Mouse (Mus musculus) adrenal gland, adult (tissue): ENCODE results near the gene Pgrmc1.
"Not testable (repeated sequence)": the region's sequence is repeated elsewhere in the genome, so short reads cannot be mapped to it uniquely, and the experiment has no call there.

ENCODE experiments used
- DNase-seq, 2 experiments: peaks; one replicate each; pipeline ENCODE4 v3.0.0; 2022 to 2023; ENCODE audit warnings: low spot score in 1 of 2; ENCODE audit not compliant: inconsistent age in 2 of 2

Pgrmc1 gene

DNA sequence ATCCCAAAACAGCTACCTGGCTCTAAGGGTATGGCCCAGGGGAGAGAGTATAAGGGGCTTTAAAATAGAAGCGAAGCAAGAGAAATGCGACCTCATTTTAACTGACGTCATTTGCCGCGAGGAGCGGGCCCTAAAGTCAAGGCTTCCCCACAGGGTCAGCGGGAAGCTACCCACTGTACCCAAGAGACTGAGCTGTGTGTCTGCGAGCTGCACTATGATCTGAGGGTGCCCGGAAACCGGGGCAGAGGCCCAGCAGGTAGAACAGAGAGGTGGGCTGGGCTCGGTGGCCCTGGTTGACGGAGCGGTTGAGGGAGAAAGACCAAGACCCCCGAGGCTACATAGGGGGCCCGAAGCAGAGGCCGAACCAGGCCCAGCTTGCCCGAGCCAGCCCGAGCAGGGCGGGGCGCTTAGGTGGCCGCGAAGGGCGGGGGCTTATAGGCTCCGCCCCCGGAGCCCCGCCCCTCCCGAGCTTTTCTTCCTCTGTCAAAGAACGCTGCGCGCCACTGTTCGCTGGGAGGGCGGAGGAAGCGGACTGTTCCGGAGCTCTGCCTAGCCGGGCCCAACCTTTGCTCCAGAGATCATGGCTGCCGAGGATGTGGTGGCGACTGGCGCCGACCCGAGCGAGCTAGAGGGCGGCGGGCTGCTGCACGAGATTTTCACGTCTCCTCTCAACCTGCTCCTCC lies at the start of gene Pgrmc1:
TSS of gene Pgrmc1 (plus strand) at position 500 of the 683 bp plus-strand sequence.
- DNase-seq, result peak; percentile 87 to 95

DNA sequence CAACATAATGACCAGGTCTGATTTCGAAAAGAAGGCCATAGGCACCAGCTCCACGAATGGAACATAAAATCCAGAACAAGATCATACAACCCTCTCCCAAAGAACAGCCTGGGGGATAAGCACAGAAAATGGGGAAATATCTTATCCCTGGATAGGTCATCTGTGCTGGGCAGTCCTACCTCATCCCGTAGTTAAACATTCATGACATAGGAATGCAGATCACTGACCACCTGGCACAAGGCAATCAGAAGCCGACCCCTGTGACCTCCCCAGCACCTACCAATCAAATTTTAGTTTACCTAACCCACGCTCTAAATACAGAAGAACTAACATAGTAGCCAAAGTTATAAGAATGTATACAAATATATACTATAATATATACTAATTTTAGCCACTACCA lies 49.2 kb upstream of the Pgrmc1 start:
- no peak for DNase-seq

DNA sequence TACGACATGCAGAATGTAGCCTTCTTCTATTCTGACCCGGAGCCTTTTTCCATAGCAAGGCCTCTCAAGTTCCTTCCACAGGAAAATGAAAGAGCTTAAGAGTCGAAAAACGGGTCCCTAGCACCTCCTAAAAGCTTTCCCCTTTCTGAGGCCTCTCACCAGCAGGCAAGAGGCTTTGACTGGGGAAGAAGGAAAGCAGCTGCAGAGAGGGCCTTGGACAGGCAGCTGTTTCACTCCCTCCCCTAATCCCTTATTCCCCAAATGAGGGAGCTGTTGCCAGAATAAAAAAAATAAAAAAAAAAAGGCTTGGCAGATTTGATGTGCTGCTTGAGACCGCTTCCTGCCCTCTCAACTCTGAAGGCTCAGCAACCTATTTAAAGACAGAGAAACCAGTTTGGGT lies 47.1 kb upstream of the Pgrmc1 start:
- DNase-seq, result peak in 1 of 2 experiments; percentile 31

DNA sequence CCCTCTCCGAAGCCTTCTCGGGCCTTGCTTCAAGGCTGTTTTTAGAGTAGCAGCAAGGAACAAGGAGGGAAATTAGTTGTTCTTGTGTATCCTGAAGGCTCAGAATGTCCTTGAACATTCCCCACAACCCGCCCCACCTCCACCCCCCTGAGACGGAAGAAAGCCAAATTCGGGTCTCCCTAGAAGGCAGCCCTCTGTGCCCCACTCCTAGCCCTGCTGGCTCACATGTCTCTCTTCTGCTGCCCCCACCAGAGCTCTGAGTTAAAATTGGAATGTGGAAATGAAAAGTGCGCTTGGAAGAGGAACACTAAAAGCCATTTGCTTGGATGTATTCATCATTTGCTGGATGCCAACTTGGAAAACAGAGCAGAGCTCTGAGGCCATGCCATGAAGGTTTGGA lies 46.7 kb upstream of the Pgrmc1 start:
- DNase-seq, result peak; percentile 21 to 77

DNA sequence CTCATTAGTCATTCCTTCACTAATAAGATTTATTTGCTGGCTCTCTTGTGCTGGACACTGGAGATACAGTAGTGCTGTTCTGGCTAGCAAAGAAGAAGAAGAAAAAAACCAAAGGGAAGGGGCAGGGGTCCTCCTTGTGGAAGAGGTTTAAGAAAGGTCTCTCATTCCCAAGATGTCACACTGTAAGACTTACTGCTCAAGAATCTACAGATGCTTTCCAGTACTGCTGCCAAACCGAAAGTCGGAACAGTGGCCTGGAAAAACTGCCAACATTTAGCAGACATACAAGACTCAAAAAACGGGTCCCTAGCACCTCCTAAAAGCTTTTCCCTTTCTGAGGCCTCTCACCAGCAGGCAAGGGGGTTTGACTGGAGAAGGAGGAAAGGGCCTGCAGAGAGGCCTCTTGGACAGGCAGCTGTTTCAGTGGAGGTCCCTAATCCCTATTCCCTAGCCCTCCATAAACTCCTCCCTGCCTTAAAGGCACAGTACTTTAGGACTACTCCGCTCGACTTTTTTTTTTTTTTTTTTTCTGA lies 45.9 kb upstream of the Pgrmc1 start:
- peak; percentile 63 to 91 for DNase-seq

DNA sequence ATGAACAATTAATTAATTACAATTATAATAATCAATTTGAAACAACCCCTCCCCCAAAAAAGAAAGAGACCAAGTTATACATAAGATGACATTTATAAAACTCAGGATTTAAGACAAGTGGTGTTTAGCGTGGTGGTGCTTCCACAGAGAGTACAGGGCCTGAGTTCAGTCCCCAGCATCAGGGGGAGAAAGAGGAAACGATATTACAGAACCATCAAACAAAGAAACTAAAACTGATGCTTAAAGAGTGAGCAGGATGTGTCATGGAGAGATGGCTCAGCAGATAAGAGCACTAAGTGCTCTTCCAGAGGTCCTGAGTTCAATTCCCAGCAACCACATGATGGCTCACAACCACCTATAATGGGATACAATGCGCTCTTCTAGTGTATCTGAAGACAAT lies 45.3 kb upstream of the Pgrmc1 start:
- no peak for DNase-seq

DNA sequence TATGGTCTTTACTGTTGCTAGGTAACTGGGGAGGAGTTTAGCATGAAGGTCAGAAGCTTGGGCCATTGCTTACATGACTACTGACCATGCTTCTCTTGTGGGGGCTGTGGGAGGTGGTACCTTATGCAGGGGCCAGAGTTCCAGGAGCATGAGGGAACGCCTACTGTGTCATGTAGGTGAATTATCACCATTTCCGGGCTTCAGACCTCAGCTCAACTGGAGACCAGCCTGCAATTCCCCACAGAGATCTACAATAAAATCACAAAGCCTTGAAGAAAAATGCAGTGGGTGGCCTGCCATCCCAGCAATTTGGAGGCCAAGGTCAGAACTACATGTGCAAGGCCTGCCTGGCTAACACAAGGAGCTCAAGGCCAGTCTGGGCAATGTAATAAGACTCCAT lies 42.8 kb upstream of the Pgrmc1 start:
- peak; percentile 77 to 85 for DNase-seq

DNA sequence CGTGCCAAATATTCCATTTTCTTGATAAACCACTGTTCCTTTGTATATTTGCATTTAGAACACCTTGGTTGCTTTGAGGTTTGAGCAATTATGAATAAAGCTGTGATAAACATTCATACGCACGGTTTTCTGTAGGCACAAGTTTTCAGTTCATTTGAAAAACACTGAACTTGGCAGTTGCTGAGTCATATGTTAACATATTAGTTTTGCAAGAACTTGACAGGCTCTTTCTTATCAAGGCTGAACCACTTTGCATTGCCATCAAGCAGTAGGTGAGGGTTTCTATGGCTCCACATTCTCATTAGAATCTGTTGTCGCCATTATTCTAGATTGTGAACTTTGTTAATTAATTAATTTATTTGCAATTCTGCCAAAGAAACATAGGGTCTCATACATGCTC lies 37.8 kb upstream of the Pgrmc1 start:
- peak in 1 of 2 experiments; percentile 64 for DNase-seq

DNA sequence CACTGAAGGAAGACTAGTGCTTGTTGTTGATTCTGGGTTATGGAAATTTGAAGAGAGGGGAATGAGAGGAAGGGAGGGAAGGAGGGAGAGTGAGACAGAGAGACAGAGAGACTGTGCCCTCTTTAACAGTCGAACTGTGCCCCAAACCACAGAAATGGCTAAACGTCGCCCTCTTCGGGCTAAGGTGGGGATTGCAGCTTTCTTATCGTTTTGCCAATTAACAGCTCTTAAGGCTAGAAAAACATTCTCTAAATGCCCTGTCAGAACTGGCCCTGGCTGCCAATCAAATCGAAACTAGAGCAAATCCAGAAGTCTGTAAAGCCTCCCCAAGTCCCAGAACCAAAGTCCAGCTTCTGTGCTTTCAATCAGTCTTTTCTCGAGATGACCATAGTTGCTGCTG lies 36.4 kb upstream of the Pgrmc1 start:
- peak; percentile 72 to 93 for DNase-seq

DNA sequence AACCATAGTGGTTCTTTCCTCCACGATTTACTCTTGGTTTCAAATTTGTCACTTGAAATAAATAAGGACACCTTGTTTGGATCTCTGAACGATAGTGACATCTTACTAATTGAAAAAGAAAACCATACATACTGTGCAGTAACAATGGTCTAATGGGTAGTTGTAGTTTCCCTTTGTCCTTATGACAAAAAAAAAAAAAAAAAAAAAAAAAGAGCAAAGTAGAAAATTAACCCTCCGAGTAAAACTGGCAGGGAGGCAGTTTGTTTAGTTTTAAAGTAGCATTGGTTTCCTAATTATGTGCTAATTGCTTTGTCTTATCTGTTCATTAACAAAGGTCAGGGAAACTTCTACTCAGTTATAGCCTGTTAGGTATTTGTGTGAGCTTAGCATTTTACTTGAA lies 35.9 kb upstream of the Pgrmc1 start:
- DNase-seq, result no peak

DNA sequence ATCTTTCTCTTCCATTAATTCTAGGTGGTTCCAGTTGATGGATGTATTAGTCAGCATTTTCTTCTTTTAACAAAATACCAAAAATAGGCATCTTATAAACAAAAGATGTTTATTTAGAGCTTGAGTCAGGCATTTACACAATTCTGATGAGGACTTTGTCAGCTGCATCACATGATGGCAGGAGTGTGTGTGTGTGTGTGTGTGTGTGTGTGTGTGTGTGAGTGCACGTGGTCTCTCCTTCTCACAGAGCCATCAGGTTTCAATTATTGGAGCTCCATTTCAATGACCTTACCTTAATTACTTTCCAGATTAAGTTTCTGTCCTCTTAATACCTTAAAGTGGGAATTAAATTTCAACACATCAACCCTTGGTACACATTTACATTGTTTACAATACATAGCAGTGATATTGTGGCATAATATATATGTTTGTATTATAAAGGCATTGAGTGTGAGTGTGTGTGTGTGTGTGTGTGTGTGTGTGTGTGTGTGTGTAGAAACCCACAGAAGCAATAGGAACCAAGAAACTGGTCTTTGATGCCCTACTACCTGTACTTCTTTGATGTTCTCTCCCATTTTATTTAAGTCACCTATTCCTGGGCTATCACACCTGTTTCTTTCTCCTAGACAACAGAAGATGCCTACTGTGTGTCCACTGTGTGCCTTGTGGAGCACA lies 11.2 kb upstream of the Pgrmc1 start:
- DNase-seq, result no peak

DNA sequence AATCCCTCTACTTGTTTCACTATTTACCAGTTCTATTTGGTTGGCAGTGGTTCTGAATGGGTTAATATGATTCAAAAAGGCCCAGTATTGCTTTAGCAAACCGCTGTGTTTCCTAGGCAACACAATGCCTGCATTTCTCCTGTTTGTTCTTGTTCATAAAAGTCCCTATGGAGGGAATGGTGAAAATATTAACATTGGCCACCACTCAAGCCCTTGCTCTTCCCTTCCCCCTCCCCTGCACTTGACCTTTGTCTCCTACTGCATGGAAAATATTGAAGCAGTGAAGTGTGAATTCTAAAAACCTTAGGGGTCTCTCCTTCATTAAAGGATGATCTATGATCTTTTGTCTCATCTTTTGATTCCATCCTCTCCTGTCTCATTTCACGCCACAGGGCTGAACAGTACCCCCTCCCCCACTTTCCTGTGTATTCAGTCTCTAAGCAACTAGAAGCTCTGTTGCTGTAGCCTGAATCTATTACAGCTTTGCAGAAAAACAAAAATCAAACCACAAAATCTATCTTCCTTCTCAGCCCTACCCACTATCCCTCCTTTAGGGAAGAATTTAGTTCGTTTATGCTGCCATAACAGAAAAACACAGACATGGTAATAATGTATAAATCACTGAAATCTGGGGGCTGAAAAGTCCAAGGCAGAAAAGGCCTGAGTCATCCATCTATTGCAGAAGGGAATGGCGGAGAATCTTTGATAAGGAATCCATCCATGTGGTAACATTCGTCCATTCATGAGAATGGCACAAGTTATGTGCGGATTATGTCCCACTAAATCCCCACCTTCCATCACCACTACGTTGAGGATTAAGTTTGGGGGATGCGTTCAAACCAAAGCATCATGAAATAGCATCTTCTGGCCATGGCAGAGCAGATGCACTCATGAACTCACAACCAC lies 10.4 kb upstream of the Pgrmc1 start:
- peak in 1 of 2 experiments; percentile 56 for DNase-seq

DNA sequence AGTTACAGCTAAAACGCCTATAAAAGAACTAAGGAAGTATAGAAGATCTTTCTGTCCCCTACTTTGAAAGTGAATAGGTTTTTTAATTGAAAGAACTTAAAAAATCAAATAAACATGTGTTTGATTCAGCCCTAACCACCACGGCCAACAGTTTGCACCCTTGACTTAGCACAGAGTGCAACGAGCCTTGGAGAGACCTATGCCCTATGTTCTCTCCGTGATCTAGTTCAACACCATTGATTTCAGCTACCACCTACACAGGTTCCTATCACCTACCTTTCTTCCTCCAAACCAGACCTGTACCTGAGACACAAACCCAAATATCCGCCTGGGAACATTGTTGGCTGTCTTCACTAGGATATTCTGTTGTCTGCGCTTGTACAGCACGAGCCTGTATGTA lies 7.7 kb upstream of the Pgrmc1 start:
- DNase-seq, result no peak

DNA sequence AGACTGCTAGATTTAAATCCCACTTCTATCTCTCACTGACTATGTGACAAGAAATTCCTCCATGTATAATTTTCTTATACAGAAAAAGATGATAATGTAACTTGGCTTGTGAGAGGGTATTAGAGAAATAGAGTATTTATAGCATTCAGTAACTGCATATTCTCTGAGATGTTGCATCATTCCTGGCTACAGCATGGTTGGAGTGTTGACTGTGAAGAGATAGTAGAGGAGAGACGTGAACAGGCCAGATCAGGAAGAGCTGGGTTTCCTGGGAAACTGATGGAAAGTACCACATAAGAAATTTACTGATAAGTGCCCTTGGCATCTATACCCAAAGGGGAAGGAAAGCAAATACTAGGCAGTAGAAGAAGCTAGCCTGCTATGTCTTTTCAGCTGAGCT lies 6.9 kb upstream of the Pgrmc1 start:
- DNase-seq, result no peak

DNA sequence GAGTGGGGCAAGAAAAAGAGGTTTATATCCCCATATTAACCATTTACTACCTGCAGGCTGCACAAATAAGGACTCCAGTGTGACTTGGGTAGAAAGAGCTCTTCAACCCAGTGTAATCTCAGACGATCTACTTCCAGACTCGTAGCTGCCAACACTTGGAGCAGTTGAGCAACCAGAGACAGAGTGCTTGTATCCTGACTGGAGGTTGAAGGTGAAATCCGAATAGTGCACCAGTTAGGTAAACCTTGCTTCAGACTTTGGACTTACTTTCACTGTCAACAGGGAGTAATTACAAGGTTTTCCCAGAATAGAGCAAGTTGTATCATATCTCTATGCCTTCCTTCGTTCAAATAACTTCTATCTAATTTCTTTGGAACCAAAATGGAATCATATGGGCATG lies 6.5 kb upstream of the Pgrmc1 start:
- no peak for DNase-seq

DNA sequence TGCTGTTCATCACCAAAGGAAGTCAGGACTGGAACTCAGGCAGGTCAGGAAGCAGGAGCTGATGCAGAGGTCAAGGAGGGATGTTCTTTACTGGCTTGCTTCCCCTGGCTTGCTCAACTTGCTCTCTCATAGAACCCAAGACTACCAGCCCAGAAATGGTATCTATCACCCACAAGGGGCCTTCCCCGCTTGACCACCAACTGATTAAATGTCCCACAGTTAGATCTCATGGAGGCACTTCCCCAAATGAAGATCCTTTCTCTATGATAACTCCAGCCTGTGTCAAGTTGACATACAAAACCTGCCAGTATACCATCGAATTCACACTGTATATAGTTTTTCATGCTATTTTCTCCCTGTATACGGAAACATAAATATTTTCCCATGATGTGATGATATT lies 2.8 kb upstream of the Pgrmc1 start:
- no peak for DNase-seq

DNA sequence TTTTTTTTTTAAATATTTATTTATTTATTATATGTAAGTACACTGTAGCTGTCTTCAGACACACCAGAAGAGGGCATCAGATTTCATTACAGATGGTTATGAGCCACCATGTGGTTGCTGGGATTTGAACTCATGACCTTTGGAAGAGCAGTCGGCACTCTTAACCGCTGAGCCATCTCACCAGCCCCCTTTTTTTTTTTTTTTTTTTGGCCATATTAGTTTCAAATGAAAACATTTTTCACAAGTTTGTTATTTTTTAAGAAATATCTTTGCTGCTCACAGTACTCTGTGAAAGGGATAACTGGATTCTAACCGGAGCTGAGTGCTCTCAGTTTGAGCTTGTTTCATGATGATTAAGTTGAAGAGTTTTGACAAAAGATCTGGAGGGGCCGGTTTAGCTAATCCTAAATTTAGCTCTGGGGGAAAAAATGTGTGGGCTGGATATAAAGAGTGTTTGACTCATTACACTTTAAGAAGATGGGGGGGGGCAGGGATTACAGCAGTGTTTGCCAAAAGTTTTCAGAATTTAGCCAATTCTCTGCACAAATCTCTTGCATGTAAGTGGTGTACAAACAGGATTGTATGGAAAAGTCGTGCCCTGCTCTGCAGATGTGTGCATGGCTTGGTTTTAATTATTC lies 1.4 kb upstream of the Pgrmc1 start:
- DNase-seq, result not testable (repeated sequence)

DNA sequence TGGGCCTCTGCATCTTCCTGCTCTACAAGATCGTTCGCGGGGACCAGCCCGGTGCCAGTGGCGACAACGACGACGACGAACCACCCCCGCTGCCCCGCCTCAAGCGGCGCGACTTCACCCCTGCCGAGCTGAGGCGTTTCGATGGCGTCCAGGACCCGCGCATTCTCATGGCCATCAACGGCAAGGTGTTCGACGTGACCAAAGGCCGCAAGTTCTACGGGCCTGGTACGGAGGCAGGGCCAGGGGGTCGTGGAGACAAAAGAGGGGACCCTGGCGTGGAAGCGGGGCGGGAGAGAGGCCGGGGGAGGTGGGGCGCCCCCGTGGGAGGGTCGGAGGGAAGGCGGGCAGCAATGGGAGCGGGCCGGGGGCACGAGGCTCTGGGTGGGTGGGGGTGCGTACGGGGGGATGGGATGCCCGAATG lies 394 bp downstream of the Pgrmc1 start:
- DNase-seq, result no peak

DNA sequence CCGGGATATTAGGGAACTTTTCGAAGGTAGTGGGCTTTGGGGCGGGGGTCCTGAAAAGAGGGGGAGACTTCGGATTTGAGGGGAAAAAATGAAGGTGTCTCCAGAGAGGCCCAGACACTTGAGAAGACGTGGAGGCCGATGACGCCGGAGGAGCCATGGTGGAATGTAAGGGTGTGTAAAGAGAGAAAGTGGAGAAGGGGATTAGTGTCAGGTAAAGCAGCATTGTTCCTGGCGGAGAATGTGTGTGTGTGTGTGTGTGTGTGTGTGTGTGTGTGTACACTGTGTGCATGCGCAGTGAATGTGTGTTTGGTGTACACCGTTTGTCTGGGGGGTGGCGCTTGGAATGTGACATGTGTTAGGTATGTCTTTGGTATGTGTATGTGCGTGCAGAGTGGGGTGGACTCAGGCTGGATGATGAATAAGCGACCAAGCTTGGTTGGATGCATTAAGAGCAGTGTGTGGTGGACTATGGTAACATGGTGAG lies 897 bp downstream of the Pgrmc1 start:
- DNase-seq, result peak; percentile 31 to 53

DNA sequence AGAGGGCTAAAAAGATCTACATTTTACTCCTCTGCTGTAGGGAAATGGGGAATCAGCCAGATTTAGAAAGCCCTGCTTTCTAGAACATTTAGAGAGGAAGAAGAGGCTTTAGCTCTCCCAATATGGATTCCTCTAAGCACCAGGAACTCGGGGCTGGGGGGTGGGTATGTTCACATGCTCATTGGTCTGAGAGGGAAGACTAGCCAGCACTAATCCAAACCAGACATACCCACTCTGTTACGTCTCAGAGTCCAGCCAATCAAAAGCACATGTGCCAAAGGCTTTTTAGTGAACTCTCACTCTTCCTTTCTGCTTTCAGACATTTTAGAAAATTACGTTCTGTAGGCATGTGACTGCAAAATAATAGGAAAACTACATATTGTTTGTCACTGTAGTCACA lies 1.6 kb downstream of the Pgrmc1 start:
- DNase-seq, result peak in 1 of 2 experiments; percentile 47

DNA sequence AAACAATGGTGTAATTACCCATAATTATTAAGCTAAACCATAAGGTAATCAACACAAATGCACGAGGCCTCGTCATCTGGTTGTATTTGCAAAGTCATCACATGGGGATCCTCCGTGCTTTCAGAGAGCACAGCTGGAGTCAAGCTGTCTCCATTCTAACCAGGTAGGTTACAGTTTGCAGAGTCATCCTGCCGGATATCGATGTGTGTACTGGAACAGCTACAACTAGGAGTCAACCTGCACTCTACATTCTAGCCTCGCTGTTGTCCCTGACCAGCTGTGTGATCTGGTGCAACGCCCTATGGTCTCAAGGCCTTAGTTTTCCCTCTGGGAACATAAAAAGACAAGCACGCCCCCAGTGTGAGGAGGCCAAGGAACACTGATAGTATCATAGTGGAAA lies 2.1 kb downstream of the Pgrmc1 start:
- DNase-seq, result peak; percentile 36 to 74
